Mouse (Mus musculus) olfactory bulb, adult 2 months (tissue): ENCODE results near the gene Kcnq1.

ENCODE experiments used
- CTCF ChIP-seq: fragments of 200-500 bp; IDR thresholded peaks from 2 replicates; pipeline ENCODE4 v1.5.1; 2012; ENCODE audit warnings: low read depth, mild to moderate bottlenecking, low read length, moderate library complexity; ENCODE audit not compliant: insufficient read depth
- POLR2A ChIP-seq: fragments of 200-500 bp; IDR thresholded peaks from 2 replicates; pipeline ENCODE4 v1.6.1; 2012; ENCODE audit warnings: mild to moderate bottlenecking, low read depth, low read length, moderate library complexity; ENCODE audit not compliant: insufficient read depth

GRCm38 (mm10) chr7:143437231-143437893 is 331.2 kb downstream of the Kcnq1 start:
- TF ChIP-seq POLR2A (no peak), CTCF (no peak)
